Mouse (Mus musculus) megakaryocyte, embryonic 14.5 days (primary cell): ENCODE data around the gene Grk5. TPM values are rescaled to one million over a fixed set of nuclear protein-coding genes. Genes with fewer than 3 reads are reported as not detected.
"Not testable (repeated sequence)": the region's sequence is repeated elsewhere in the genome, so short reads cannot be mapped to it uniquely, and the experiment has no call there.

ENCODE experiments used
- H3K27me3 ChIP-seq: replicated peaks from 2 replicates; pipeline ENCODE3; 2012; ENCODE audit warnings: inconsistent platforms
- H3K36me3 ChIP-seq: replicated peaks from 2 replicates; pipeline ENCODE3; 2012; ENCODE audit warnings: low read length, inconsistent platforms, mixed read lengths
- H3K4me1 ChIP-seq: 2 replicates; pipeline ENCODE4 v1.6.1; 2012; ENCODE audit warnings: inconsistent platforms
- H3K4me3 ChIP-seq: replicated peaks from 2 replicates; pipeline ENCODE3; 2012; ENCODE audit warnings: moderate library complexity, mild to moderate bottlenecking, inconsistent platforms
- H3K9me3 ChIP-seq: 2 replicates; pipeline ENCODE4 v1.6.1; 2012; ENCODE audit warnings: inconsistent platforms
- FLI1 ChIP-seq: IDR thresholded peaks from 2 replicates; pipeline ENCODE4 v1.6.1; 2012; ENCODE audit warnings: low read length, inconsistent platforms, mixed read lengths
- GATA1 ChIP-seq: IDR thresholded peaks from 3 replicates; pipeline ENCODE4 v1.6.1; 2012; ENCODE audit warnings: mixed read lengths, low read length, inconsistent platforms, borderline replicate concordance
- polyA plus RNA-seq: library from polyadenylated mRNA; stranded (reverse); fragments of >175 nt; gene quantifications from 2 replicates; pipeline ENCODE4 v1.2.3, GENCODE M21; 2012; ENCODE audit warnings: low replicate concordance; ENCODE audit not compliant: insufficient read depth

Grk5 gene
- polyA plus RNA-seq = 0.25 and 5.0 TPM in 2 replicates

DNA sequence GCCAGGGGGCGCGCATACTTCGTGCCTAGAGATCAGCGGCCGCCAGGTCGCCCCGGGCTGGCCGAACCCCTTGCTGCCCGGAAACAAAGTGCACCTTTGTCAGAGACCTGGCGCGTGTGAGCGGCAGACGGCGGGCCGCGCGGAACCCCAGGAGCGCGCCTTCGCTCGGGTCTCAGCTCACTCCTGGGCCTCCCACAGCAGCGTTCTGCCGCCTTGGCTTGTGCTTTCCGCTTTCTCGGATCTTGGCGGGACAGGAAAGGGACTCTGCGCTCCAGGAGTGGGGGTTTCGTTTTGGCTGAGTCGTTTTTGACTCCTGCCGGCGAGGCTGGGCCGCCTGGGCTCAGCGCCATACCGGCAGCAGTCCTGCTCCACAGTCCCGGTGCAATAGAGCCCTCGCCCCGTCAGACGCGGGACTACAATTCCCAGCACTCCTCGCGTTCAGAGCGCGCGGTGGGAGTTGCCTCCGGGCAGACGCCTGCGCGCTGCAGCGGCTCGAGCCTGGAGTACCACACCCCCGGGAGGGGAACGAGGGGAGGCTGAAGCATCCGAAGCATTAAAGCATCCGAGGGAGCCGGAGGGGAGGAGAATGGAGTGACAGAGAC, at the start of gene Grk5:
Gene Grk5, plus strand, starts transcription at position 36 of the 602 bp plus-strand sequence.
- Histone ChIP-seq H3K4me1 (peaks cover 36% of the 10 kb centered on the region), H3K36me3 (no peaks in the 10 kb centered on the region), H3K9me3 (no peaks in the 10 kb centered on the region), H3K4me3 (peak within 1 kb of the TSS; percentile 97), H3K27me3 (no peaks in the 10 kb centered on the region)
- no peak for TF ChIP-seq FLI1
- TF ChIP-seq GATA1 = no peak

DNA sequence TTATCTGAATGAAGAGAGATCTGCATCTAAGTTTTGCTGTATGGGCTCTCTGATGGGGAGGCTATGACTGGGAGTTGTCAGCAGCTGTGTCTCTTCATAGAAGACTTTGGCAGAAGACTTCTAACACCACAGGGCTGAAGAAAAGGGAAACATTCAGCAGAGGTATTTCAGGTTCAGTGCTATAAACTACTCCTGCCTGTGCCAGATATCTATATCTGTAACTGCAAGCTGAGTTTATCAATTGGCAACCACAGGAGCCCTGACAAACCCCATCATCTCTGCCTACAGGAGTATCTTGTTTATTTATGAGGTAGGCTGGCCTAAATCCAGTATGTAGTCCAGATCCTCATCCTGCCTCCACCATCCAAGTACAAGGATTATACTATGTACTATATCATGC, 46.2 kb upstream of the Grk5 start:
- Histone ChIP-seq H3K36me3 (peaks cover 92% of the 10 kb centered on the region), H3K4me1 (peaks cover 6% of the 10 kb centered on the region; the same call in 1 of the 2 replicates), H3K9me3 (peaks cover 5% of the 10 kb centered on the region; the same call in 1 of the 2 replicates), H3K4me3 (no peak overlapping the region), H3K27me3 (no peaks in the 10 kb centered on the region)
- TF ChIP-seq FLI1 = no peak
- no peak for TF ChIP-seq GATA1

DNA sequence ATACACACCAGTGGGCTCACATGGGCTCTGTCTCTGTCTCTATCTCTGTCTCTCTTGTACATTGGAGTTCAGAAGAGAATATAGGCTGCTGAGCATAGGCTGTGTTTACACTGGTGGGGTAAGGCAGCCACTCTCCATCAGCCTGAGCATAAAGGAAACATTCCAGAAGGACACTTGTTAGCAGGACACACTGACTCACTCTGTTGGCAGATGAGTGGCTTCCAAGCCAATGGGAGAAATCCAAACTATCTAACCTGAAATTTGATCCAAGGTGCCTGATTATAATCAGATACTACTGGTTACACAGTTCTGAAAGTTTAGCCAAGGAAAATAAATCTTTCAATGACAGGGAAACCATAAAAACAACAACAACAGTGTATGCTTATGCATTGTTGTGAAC, 43.8 kb upstream of the Grk5 start:
- no peaks in the 10 kb centered on the region for H3K27me3 ChIP-seq
- peaks cover 5% of the 10 kb centered on the region; the same call in 1 of the 2 replicates for H3K9me3 ChIP-seq
- H3K4me1 ChIP-seq = no peaks in the 10 kb centered on the region
- no peak for TF ChIP-seq FLI1
- no peak for TF ChIP-seq GATA1
- no peak overlapping the region for H3K4me3 ChIP-seq
- peaks cover 83% of the 10 kb centered on the region for H3K36me3 ChIP-seq

DNA sequence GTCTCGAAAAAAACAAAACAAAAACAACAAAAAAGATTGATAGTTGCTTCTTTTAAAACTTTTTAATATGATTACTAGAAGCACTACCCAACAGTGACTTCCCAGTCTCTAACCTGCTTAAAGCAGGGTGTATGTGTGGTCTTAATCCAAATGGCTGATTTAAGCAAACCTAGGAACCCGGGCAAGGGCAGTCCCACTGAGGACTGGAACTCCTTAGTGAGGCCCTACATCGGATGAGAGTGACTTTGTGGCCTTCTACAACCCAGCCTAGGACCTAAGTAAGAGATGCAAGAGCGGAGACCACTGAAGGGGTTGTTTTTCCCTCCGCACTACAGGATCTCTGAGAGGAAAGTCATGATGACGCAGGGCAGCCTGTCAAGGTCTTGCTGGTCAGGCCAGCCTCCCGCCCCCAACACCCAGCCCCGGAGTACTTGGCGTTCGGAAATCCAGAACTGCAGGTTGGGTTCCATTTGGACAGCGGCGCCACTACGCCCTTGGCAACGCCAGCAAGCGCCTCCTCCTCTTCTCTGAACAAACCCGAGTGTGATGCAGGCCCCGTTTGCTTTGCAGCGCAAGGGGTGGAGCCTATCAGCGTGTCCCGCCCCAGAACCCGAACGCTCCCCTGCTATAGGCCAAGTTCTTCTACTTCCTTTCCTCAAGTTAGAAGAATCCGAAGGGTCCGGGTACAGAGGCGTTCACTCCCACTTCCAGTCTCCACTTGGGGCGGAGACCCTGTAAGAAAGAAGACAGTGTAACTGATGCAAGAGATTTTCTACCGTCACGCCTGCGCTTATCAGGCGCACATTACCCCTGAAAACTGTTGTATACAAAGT, 28.5 kb upstream of the Grk5 start, which contains the start of gene Sfxn4:
Gene Sfxn4, minus strand, starts transcription at position 612 of the 833 bp plus-strand sequence.
- TF ChIP-seq GATA1 (no peak), FLI1 (no peak)
- Histone ChIP-seq H3K36me3 (peaks cover 56% of the 10 kb centered on the region), H3K27me3 (no peaks in the 10 kb centered on the region)

DNA sequence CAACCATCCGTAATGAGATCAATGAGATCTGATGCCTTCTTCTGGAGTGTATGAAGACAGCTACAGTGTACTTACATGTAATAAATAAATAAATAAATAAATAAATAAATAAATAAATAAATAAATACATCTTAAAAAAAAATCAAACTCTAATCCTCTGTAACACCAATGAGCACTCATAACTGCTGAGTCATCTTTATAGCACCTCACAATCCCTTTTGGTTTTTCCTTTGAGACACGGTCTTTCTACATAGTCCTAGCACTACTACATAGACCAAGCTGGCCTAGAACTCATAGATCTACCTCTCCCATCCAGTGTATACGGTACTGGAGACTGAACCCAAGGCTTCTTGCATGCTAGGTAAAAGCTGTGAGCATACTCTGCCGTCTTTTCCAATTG, 23.4 kb upstream of the Grk5 start:
- not testable (repeated sequence) for H3K9me3 ChIP-seq, H3K4me3 ChIP-seq, H3K27me3 ChIP-seq
- Histone ChIP-seq H3K4me1 (peaks cover 14% of the 10 kb centered on the region; the same call in 1 of the 2 replicates), H3K36me3 (peaks cover 75% of the 10 kb centered on the region)

More for the DNA sequence above, 28.5 kb upstream of the Grk5 start, which contains the start of gene Sfxn4:
- H3K4me1 ChIP-seq = peaks cover 13% of the 10 kb centered on the region; the same call in 1 of the 2 replicates
- no peaks in the 10 kb centered on the region for H3K9me3 ChIP-seq
- H3K4me3 ChIP-seq = peak within 1 kb of the TSS; percentile 91

DNA sequence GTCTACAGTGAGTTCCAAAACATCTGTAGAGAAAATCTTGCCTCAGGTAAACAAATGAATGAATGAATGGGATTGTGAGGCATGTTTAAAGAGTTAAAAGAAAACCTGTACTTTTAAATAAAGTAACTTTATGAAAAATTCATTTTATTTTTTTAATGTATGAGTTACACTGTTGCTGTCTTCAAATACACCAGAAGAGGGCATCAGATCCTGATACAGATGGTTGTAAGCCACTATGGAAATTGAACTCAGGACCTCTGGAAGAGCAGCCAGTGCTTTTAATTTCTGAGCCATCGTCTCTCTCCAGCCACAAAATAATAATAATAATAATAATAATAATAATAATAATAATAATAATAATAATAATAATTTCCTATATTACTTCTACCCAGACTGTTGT, 19.1 kb upstream of the Grk5 start:
- peaks cover 35% of the 10 kb centered on the region for H3K4me1 ChIP-seq

DNA sequence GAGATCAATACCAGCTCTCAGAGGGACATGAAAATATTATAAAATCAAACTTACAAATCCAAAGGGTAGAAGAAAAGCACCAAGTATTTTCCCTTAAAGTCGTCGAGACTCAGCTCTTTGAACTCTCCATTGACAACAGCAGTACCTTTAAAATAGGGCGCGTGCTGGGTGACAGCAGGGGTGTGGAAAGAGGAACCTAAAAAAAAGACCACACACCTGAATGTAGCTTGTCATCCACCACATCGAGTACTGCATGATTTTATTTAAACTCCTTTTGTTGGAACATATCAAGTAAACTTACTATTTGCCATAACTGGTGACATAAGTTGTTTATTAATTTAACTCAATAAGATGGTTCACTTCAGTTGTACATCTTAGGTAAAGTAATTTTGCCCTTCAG, 18.2 kb upstream of the Grk5 start:
- H3K9me3 ChIP-seq = no peaks in the 10 kb centered on the region
- no peak overlapping the region for H3K4me3 ChIP-seq
- no peaks in the 10 kb centered on the region for H3K27me3 ChIP-seq
- peaks cover 35% of the 10 kb centered on the region for H3K4me1 ChIP-seq
- H3K36me3 ChIP-seq = peaks cover 59% of the 10 kb centered on the region
- TF ChIP-seq FLI1 = no peak
- no peak for TF ChIP-seq GATA1

More for the DNA sequence above, 19.1 kb upstream of the Grk5 start:
- H3K9me3 ChIP-seq = no peaks in the 10 kb centered on the region
- no peak for TF ChIP-seq FLI1
- TF ChIP-seq GATA1 = no peak
- H3K27me3 ChIP-seq = no peaks in the 10 kb centered on the region
- H3K36me3 ChIP-seq = peaks cover 65% of the 10 kb centered on the region
- H3K4me3 ChIP-seq = no peak overlapping the region

DNA sequence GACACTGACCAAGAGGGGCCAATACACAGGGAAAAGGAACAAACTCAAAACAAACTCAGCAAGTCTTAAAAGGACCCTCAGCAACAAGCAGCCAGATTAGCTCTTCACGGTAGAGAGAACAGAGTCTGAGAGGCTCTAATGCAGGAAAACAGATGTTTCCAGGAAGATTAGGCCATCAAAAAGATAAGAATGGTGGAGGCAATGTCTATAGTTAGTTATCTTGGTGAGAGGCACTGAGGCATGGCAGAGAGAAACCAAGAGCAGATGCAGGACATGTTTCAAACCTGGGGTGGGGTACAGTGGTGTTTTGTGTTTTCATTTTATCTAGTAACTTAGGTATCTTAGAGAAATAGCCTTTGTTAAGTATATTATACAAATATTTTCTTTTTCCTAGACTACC, 17.3 kb upstream of the Grk5 start:
- peaks cover 51% of the 10 kb centered on the region for H3K36me3 ChIP-seq
- peak overlapping the region; percentile 54 for H3K4me3 ChIP-seq

DNA sequence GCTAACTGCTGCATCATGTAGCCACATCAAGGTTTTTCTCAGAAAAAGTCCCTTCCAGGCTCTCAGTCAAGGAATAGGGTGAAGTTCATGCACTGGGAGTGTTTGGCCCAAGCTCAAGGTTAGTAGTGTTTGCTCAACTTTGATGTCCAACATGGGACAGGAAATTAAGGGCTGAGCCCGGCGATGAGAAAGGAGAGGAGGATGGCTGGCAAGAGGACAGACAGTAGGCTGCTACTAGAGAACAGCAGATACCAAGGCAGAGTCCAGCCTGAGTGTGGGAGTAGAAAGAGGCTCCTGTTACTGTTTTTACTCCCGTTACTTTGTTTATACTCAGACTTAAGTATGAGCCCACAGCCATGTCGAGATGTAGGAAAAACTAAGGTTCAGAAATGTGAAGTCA, 16.0 kb upstream of the Grk5 start:
- H3K36me3 ChIP-seq = peaks cover 43% of the 10 kb centered on the region
- peaks cover 35% of the 10 kb centered on the region for H3K4me1 ChIP-seq
- H3K9me3 ChIP-seq = no peaks in the 10 kb centered on the region
- no peak for TF ChIP-seq FLI1
- TF ChIP-seq GATA1 = no peak
- no peaks in the 10 kb centered on the region for H3K27me3 ChIP-seq
- peak overlapping the region; percentile 97 for H3K4me3 ChIP-seq

More for the DNA sequence above, 17.3 kb upstream of the Grk5 start:
- H3K27me3 ChIP-seq = no peaks in the 10 kb centered on the region
- TF ChIP-seq GATA1 (no peak), FLI1 (no peak)
- no peaks in the 10 kb centered on the region for H3K9me3 ChIP-seq
- peaks cover 35% of the 10 kb centered on the region for H3K4me1 ChIP-seq

DNA sequence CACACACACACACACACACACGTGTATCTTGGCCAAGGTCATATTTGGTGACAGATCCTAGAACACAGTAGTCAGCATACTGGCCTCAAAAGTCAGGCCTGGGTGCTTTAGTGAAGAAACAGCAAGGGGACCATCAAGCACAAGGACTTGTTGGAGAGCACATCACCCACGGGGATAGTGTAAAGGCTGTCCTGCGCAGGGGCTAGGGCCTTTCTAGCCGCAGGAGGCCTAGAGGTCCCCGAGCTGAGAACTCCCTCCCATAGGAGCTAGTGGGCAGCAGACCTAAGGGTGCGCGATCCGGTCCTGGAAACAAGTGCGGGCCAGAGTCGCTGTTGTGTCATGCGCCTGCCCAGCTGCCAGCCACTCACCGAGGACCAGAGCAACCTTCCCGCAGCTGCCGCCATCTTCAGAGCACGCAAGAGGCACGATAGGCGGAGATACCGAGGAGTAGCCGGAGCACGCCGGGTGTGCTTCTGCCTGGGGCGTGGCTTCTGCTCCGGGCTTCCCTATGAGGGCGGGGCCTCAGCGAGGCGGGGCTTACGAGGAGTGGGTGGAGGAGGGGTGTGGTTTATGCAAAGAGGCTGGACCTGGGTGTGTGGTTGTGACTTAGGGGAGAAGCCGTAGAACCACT, 15.4 kb upstream of the Grk5 start, which contains the start of gene Prdx3:
Gene Prdx3, minus strand, starts transcription at position 493 of the 631 bp plus-strand sequence.
- H3K4me1 ChIP-seq = peaks cover 34% of the 10 kb centered on the region
- H3K9me3 ChIP-seq = no peaks in the 10 kb centered on the region
- peak within 1 kb of the TSS; percentile 97 for H3K4me3 ChIP-seq
- TF ChIP-seq FLI1 = no peak
- no peak for TF ChIP-seq GATA1
- H3K36me3 ChIP-seq = peaks cover 36% of the 10 kb centered on the region
- H3K27me3 ChIP-seq = no peaks in the 10 kb centered on the region
